Mouse (Mus musculus) CD8-positive naive resting alpha-beta T cell, adult 2 months (primary cell): ENCODE data around the gene Setdb1.
A peak's percentile ranks its signal among the peaks of the same experiment; 100 is the strongest.

ENCODE experiments used
- DNase-seq, 2 experiments: peaks; one replicate each; pipeline ENCODE4 v3.0.0; 2022; ENCODE audit warnings: low read depth in 2 of 2, low spot score in 2 of 2

Gene Setdb1

DNA sequence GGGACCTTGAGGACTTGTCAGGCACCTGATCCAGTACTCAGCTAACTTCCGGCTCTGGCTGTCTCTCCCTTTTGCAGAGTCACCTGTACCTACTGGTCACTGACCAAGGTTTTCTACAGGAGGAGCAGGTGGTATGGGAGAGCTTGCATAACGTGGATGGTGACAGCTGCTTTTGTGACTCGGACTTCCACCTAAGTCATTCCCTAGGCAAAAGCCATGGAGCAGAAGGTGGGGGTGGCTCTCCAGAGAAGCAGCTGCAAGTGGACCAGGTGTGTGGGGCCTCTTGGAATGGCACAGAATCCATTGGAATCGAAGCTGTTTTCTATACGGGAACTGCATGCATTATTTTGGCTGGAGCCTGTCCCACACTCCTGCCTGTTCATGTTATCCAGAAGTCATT is 62.3 kb downstream of the Setdb1 start:
- no peak for DNase-seq

DNA sequence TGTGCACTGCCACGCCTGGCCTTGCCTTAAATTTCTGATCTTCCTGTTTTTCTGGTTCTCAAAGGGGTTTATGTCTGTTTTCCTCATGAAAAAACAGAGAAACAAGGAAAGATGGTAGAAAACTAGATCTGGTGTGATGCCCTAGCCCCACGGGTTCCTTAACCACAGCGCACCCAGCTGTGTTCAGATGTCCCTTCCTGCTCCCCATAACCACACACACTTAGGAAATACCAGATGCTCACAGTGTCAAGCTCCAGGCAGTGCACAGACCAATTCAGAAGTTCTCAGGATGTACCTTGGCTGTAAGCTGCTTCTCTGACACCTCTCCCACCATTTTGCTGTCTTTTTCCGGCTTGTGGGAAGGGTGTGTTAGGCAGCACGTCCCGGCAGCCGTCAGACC is 62.7 kb downstream of the Setdb1 start:
- no peak for DNase-seq

DNA sequence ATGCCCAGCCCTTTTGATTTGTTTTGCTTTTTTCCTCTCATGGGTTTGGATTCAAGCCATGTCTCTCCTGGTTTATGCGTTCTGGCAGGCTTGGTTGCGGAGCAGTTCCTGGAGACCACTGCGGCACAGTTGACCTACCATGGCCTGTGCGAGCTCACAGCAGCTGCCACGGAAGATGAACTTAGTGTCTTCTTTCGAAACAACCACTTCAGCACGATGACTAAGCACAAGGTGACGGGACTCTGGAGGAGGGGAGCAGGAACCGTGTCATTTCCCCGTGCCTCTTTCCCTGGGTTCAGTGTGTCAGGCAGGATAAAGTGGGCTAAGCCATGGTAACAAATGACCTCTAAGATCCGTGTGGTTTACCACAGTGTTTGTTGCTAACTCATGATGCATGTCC is 63.5 kb downstream of the Setdb1 start:
- no peak for DNase-seq

DNA sequence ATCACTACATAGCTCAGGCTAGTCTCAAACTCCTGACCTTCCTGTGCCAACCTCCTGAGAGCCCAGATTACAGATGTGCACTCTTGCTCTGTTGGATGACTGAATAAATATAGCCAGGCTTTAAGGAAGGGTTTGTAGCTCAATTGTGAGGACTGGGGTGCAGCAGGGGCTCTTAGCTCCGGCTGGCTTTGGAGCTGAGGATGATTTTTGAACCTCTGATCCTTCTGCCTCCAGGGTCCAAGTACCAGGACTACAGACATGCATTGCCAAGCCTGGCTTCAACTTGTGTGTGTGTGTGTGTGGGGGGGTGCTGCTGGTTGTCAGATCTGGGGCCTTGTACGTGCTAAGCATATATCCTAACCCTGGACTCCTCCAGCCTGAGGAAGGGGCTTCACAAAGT is 64.1 kb downstream of the Setdb1 start:
- DNase-seq: no peak

DNA sequence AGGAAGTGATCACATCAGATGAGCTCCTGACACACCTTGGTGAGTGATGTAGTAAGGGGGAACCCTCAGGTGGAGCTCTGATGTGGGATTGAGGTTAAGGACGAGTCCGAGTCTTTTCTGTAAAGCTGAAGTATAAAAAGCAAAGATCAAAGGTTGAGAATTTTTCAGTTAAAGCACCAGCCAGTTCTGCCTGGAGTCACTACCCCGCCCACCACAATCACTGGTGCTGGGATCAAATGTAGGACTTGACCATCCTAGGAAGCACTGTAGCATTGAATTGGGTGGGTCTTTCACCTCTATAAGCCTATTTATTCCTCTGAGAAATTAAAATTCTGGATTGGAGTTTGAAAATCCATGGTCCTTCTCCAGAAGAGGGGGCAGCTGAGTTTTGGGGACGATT is 66.0 kb downstream of the Setdb1 start:
- DNase-seq: no peak

DNA sequence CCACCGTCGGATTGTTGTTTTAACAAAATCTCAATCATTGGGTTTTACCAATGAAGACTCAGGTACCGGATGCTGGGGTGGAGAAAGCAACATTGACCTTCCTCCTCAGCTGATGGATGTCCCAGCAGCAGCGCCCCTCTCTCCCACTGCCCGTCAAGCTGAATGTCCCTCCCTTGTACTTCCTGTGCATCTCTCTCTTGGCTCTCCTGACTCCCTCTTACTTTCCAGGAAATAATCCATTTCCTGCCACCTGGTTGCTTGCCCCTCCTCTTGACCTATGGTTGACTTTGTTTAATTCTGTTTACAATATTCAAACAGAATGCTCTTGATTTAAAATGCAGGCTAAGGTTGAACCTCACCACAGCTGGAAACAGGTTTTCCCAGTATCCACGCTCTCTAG is 66.8 kb downstream of the Setdb1 start:
- DNase-seq: no peak

DNA sequence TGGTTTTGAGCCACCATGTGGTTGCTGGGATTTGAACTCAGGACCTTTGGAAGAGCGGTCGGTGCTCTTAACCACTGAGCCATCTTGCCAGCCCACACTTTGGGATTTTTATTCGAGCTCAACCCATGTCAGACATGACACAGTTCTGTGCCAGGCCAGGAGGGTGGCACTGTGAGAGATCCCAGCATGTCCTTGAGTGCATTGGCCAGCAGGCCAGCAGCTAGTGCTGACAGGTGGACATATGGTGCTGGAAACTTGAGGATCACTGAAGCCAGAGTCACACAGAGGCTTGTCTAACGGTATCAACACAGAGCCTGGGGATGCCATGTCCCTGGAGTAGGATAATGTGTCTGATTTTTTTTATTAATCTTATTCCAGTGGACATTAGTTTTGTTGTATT is 67.6 kb downstream of the Setdb1 start:
- no peak for DNase-seq

DNA sequence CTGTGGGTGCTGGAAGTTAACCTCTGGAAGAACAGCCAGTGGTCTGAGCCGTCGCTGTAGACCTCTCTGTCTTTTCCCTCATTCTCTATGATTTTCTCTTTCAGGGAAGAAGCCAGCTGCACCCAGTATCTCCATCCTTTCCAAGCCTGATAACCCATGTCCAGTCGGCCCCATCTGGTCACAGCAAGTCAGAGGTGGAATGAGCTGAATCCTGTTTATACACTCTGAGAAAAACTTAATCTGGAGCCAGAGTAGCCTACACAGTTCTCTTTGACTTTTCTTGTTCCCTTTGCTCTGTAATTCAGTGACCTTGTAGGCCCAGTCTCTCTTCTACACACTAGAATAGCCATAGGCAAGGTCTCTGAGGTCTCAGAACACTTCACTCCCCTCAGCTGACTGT is 69.5 kb downstream of the Setdb1 start:
- no peak for DNase-seq

DNA sequence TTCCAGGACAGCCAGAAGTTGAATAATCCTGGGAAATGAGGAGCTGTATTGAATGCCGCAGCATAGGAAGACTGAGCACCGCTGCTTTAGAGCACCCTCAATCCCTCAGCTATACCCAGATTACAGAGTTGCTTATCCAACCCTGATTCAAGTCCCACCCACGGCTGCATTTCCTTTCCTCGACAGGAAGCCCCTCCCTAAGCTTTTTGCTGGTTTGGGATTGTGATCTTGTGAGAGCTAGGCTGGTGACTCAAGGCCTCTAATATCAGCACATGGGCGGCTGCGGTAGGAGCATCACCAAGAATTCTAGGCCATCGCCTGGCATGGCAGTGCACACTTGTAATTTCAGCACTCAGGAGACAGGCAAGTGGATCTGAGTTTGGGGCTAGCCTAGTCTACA is 70.5 kb downstream of the Setdb1 start:
- DNase-seq: no peak

DNA sequence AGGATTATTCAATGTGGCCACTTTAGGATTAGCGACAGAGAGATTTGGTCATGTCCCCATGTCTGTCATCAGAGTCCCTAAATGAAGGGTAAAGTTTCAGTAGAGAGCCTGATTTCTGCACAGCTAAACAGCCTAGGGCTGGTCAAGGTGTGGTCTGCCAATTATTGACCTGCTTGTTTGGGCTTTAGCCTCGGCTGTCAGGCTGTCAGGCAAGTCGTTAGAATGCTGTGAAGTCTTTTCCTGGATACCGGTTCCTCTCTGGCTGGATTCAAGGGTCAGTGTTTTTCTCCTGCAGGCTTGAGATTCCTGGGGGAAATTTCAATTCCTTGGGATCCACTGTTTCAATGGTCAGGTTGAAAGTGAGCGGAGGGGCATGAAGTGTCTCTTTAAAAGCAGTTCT is 71.0 kb downstream of the Setdb1 start:
- no peak for DNase-seq

DNA sequence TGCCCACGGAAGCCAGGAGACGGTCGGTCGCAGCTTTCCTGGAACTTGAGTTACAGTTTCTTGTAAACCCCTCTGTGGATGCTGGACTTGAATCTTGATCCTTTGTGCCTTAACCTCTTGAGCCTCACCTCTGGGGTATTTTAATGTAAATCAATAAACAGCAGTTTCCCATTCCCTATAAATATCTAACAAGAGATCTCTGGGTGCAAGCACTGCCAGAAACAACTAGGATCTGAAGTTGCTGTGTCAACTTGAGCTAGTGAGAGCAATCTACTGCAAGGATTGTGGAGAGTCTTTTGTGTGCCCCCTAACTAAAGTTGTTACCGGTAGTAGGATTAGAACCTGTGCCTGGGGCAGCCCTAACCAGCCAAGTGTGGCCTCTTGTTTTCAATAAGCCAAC is 71.6 kb downstream of the Setdb1 start:
- no peak for DNase-seq

DNA sequence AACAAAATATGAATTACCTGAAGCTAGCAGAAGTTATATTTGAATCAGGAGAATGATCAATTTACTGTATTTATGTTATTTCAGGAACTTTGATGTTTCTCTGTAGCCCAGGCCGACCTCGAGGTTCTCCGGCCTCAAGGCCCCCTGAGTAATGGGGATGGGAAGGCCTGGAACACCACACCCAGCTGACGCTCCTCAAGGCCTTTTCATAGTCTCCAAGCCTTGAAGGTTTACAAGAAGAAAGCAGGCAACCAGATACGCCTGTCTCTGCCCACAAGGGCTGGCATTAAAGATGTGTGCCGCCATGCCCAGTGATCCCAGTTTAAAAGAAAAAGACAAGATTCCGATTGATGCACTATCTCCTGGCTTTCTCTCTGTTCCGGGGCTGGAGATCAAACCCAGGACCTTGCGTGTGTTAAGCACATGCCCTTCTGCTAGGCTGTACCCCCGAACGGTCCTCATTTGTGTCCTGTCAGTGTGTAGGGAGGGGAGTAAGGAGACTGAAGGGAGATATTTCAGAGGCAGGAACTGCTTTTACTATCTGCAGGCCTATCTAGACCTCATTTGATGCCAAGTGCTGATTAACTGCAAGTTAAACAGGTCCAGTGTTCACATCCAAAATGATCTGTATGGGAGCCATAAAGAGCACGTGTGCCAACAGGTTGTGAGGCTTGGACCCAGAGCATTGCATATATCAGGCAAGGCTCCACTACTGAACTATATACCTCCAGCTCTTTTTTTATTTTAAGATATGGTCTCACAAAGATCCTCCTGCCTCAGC is 72.3 kb downstream of the Setdb1 start:
- no peak for DNase-seq

DNA sequence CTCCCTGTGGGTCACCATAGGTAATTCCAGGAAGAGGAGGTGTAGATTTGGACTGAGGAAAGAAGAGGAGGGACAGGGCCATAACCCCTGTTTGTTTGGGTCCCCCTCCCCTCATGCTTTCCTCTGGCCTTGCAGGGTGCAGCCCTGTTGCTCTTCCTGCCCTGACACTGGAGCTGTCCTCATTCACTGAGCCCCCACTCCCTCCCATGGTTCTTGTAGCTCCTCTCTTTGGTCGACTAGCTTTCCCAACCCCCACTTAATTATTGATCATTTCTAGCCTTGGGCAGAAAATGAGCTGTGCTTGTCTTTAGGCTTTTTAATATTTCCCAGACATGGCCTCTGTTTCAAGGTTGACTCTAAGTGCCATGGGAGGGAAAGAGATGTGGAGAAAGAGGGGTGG is 72.9 kb downstream of the Setdb1 start:
- DNase-seq: no peak

DNA sequence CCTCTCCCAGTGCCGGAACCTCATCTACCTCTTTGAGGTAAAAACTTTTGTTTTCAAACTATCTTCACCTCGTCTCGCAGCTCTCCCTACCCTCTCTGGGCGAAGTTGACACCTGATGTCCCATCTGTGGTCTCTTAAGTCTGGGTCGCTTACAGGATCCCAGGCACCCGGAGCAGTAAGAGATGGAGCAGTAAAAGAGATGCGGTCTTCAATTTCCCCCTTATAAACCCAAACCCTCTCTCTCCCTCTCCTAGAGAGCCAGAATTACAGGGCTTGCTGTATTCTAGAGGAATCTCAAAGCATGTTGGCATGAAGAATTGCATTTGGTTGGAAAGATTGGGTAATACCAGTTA is 73.4 kb downstream of the Setdb1 start:
- no peak for DNase-seq

DNA sequence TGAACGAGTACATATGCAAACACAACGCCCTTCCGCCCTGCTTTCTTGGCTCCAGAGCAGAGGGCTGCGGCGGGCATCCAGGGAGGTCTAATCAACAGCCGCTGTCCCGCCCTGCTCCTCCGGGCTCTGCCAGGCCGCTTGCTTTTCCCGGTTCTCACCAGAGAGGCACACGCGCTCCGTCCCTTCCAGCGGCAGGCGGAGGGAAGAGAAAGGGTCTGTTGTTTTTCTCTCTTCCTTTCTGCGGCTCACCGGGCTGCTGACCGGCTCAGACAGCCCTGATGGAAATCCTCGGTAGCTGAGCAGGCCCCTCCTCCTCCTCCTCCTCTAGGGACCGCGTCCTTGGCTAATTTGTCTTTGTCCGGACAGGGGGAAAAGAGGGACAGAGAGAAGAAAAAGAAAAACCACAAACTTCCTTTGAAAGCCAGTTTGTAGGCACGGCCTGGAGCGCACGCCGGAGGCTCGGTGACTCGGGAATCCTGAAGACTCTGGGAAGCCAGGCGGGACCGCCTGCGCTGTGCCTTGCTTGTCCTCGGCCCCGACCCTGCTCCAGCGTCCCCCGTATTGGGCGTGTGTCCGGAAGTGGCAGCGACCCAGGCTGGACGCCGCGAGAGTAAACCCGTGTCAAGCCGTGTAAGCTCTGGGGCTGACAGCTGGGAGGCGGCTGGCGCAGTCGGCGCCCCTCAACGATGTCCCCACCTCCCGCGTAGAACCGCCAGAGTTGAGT is 74.0 kb downstream of the Setdb1 start:
- DNase-seq: peak; percentile 16 to 31

DNA sequence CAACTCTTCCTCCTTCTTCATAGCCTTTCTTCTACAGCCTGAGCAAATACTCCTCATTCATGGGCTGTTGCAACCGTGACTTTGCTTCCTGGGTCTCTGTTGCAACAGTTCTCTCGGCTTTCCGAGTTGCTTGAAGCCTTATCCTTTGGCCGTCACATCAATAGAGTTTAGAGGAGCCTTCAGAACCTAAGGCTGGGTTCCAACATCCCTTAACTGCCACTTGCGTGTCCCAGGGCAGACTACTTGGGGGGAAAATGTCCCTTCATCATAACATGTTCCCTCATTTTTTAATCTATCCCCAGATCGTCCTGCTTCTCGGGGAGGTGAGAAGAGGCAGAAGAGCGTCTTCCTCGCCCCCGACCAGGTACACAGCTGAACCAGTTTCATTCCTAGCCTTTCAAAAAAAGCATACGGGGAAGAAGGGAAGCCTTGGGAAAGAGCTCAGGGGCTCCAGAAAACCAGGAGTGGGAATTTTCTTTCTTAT is 74.6 kb downstream of the Setdb1 start:
- DNase-seq: peak; percentile 11 to 27

DNA sequence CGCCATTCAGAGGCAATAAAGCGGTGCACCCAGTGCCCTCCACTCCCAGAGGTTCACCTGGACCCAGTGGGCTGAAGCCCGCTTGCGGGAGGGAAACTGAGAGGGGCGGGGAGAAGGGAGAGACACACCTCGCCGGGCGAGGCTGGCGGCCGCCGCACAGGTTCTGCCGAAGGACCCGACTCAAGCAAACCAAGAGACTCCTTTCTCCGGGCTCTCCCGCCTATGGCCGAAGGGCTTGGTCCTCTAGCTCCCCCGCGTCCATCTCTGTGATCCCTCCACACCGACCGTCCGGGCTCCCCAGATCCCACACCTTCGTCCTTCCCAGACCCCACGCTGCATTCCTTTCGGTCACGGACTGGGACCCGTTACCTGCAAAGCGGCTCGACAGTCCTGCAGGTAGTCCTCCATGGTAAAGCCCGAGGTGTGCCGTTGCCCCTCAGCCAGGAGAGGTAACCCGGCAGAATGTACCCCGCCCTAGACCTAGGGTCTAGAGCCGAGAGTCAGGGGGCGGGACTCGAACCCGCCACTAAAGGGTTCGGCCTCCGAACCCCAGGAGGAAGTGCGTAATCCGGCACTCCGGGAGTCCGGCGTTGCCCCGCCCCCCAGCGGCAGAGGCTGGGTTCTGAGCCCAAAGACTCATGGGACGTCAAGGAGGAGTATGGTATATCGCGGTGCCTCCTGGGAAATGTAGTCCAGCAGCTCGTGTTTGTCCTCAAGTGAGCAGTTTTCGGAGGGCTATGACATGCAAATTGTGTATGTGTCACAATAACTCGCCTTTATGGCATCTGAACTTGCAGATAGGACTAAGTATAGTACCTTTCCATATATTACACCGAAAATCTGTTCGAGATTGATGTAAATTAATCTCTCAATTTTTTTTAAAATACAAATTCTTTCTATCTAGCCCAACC is 75.5 kb downstream of the Setdb1 start, which contains the start of the genes Mindy1 and Prune1:
TSS of gene Mindy1 (plus strand) at position 130 of the 911 bp plus-strand sequence.
TSS of gene Prune1 (minus strand) at position 861 of the 911 bp plus-strand sequence.
- peak; percentile 96 to 97 for DNase-seq

DNA sequence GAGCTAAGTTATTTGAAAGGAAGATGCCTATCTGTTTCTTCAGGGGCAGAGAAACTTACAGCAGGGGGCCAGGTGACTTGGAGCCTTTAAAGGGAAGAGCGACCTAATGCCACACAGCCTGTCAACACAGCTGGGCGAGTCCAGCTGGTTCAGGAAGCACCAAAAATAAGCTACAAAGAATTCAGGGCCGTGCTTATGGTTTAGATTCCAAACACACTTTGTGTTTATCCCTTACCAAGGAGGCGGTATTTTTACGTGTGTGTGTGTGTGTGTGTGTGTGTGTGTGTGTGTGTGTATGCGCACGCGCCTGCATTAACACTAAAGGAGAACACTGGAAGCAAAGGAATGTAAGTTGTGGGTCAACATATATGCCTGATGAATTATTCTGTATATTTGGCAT is 76.3 kb downstream of the Setdb1 start:
- DNase-seq: peak; percentile 3 to 11

DNA sequence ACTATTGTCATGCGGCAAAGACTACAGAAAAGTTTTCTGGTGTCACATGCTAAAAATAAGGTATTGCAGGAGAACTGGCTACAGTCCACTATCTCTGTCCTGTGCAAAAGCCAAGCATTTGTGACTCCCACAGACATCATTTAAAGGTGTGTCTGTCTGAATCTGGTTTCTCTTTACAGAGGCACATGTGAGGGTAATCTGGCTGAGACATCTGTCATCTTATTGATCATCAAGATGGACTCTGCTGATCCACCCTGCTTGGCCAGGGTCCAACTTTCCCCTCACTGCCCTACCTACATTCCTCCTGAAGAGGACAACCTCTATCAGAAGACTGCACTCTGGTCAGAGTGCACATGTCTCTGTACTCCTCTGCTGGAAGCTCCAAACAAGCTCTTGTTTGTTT is 79.9 kb downstream of the Setdb1 start:
- DNase-seq: no peak

DNA sequence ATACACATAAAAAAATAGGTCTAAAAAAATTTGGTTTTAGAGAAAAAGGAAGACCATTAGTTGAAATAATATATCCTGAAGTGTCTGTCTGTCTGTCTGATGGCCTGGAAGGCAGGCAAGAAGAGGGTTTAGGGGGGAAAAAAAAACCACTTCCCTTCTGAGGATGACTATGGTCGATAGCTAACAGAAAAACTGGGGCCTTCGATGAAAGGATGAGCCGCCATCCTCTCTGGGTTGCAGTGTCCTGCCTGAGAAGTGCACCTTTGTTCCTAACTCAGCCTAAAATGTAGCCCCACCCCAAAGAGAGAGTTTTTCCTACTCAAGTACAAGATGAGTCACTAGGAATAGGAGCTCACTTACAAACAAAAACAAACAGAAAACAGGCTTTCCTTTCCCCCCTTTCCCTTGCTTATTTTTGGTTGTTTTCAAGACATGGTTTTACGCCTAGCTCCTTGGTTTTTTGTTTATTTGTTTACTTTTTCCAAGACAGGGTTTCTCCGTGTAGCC is 80.5 kb downstream of the Setdb1 start:
- DNase-seq: no peak

DNA sequence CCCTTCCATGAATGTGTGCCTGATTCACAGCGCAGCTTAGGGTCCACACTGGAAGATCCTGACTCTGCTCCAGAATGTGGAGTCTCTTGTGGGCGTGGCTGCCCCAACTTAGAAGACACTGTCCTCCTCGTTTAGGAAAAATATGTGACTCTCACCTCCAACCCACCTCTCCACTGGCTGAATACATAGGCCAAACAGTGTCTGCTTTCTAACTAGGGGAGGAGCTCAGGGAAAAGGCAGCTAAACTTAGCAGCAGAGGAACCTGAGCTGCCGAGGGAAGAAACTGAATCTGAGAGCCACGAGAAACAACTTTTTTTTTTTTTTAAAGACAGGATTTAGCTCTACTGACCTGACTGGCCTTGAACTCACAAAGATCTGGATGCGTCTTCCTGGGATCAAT is 81.8 kb downstream of the Setdb1 start:
- no peak for DNase-seq
